Mouse (Mus musculus) testis, adult 10 weeks (tissue): ENCODE results near the gene Irf2bpl. TPM values are rescaled to one million over a fixed set of nuclear protein-coding genes. Genes with fewer than 3 reads are reported as not detected.

ENCODE experiments used
- polyA plus RNA-seq: library from polyadenylated mRNA; stranded (reverse); fragments of 350-450 nt; fragmentation: Illumina TruSeq; extraction: RNeasy Lipid Tissue Mini Kit (QIAGEN cat#74804); gene quantifications from one replicate; pipeline ENCODE4 v1.2.3, GENCODE M21; 2014; ENCODE audit warnings: low read depth, low replicate concordance

The Irf2bpl gene
- 2.0 TPM for polyA plus RNA-seq

DNA sequence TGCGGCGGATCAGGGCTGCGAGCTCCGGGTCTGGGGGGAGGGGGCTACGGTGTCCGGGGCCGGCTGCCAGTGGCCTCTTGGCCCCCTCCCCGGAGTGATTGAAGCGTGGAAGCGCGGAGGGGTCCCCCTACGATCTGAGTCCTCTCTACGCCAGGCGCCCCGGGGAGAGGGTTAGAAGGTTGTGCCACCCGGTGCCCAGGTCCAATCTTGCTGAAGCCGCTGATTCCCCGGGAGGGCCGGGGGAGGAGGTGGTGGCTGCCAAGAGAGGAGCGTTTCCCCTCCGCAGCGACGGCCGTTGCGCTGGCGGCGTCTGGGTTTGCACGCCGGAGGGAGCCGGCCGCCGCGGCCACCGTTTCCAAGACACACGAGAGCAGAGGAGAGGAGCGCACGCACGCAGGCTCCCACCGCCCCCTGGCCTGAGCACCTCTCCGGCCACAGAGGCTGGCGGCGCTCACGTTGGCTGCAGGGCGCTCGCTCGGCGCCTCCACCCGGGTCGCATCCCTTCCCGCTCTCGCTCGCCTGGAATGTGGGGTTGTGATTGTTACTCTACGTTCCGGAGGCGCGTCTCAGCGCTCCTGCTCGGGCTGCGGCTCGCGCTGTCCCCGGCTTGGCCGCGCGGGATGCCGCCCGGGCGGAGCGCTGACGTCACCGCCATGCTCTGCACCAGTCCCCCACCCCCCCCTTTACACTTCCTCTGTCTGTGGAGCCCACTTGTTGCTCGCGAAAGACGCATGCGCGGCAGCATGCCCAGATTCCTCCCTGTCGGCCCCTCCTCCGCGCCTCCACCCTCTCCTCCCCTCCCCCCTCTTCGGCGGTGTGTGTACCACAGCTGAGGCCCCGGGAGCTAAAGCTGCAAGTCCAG lies at the start of gene Irf2bpl:
TSS of gene Irf2bpl (minus strand) at position 602 of the 862 bp plus-strand sequence.

Other genes starting within 250 kb of the Irf2bpl start
- 0.29 TPM for gene Vash1, start 206.1 kb downstream of the Irf2bpl start, polyA plus RNA-seq
- gene Angel1, start 158.3 kb downstream of the Irf2bpl start, polyA plus RNA-seq: 25.5 TPM
- 118 TPM for gene Lrrc74a, start 150.4 kb downstream of the Irf2bpl start, polyA plus RNA-seq
- gene Cipc, start 62.2 kb upstream of the Irf2bpl start, polyA plus RNA-seq: 26.4 TPM
- not detected for gene Zdhhc22, start 105.6 kb upstream of the Irf2bpl start, polyA plus RNA-seq
- 2.7 TPM for gene Tmem63c, start 136.5 kb upstream of the Irf2bpl start, polyA plus RNA-seq
- 0.25 TPM for gene Ngb, start 217.7 kb upstream of the Irf2bpl start, polyA plus RNA-seq